In genomic region chr2:91462196-91462595, GRCm38 (mm10) we compare ENCODE assay signal across 10 mouse cellular contexts. TPM values are rescaled to one million over a fixed set of nuclear protein-coding genes. Genes with fewer than 3 reads are reported as not detected.
DNase-seq lines count a peak whose midpoint lies in the region; ATAC-seq and TF ChIP-seq lines count a peak whose summit lies in the region.
"Had no signal": no experiment of that assay in that cellular context is flagged by ENCODE, and none has a peak within 500 bp of the region (broad histone marks: within the 10 kb centered on the region; RNA-seq: fewer than 3 reads in every experiment).

No protein-coding gene starts in this region.

- H3K9ac ChIP-seq in lung, postnatal 0 days (replicated peaks; ENCODE audit: low read depth), result no peak overlapping the region
- peak overlapping the region; percentile 56; the same call in 1 of the 2 replicates for H3K9ac ChIP-seq in forebrain, embryonic 16.5 days (replicated peaks; ENCODE audit: low read depth, low read length)
- no peak overlapping the region for H3K9ac ChIP-seq in limb, embryonic 15.5 days
- H3K9ac ChIP-seq in stomach, embryonic 16.5 days (ENCODE audit: low read length), result 0 out of 2 replicates have a peak overlapping the region, but pooled peaks have one; percentile 28

- no peak for ATAC-seq in lung, postnatal 0 days
- no peak for ATAC-seq in forebrain, embryonic 16.5 days
- ATAC-seq in limb, embryonic 15.5 days (ENCODE audit: insufficient number of reproducible peaks, low FRiP score, low TSS enrichment, low read depth), result no peak
- ATAC-seq in stomach, embryonic 16.5 days (ENCODE audit: insufficient read depth, low FRiP score), result no peak

- DNase-seq in lung, postnatal 0 days (ENCODE audit: low spot score), result no peak
- no peak for DNase-seq in lung, postnatal 25 days (ENCODE audit: low spot score)
- no peak for DNase-seq in right cerebral cortex, postnatal 36 days (ENCODE audit: low spot score in 2 of 2)
- no peak for DNase-seq in kidney, adult 9 months
- no peak for DNase-seq in layer of hippocampus, adult 9-11 months
- DNase-seq: kidney, postnatal 4 days; lung, adult 2 months had no signal

- peak overlapping the region; percentile 62 for H3K27ac ChIP-seq in lung, postnatal 0 days (ENCODE audit: low read length)
- H3K27ac ChIP-seq in forebrain, embryonic 16.5 days (ENCODE audit: low read length), result no peak overlapping the region
- peak overlapping the region; percentile 59 for H3K27ac ChIP-seq in limb, embryonic 15.5 days
- H3K27ac ChIP-seq in stomach, embryonic 16.5 days (ENCODE audit: low read length), result peak overlapping the region; percentile 30

- H3K4me2 ChIP-seq in lung, postnatal 0 days (replicated peaks; ENCODE audit: low read depth, low read length), result peak overlapping the region; percentile 20; the same call in 1 of the 2 replicates
- peak overlapping the region; percentile 52 for H3K4me2 ChIP-seq in forebrain, embryonic 16.5 days (ENCODE audit: low read length)
- peak overlapping the region; percentile 10; the same call in 1 of the 2 replicates for H3K4me2 ChIP-seq in limb, embryonic 15.5 days
- H3K4me2 ChIP-seq in stomach, embryonic 16.5 days (ENCODE audit: low read depth, low read length), result no peak overlapping the region; the same call in 1 of the 2 replicates

- H3K4me1 ChIP-seq in lung, postnatal 0 days (ENCODE audit: insufficient read depth, low read depth, low read length), result peaks cover 23% of the 10 kb centered on the region
- peaks cover 33% of the 10 kb centered on the region for H3K4me1 ChIP-seq in forebrain, embryonic 16.5 days (replicated peaks; ENCODE audit: control insufficient read depth, insufficient read depth, low read length)
- H3K4me1 ChIP-seq in limb, embryonic 15.5 days, result peaks cover 37% of the 10 kb centered on the region
- H3K4me1 ChIP-seq in stomach, embryonic 16.5 days (ENCODE audit: control insufficient read depth, insufficient read depth, low read length), result peaks cover 28% of the 10 kb centered on the region

- no peak for TF ChIP-seq EP300 in lung, postnatal 0 days (IDR thresholded peaks at IDR 0.05)

- H3K27me3 ChIP-seq in lung, postnatal 0 days (replicated peaks; ENCODE audit: insufficient read depth, low read length), result no peaks in the 10 kb centered on the region
- no peaks in the 10 kb centered on the region for H3K27me3 ChIP-seq in forebrain, embryonic 16.5 days (replicated peaks; ENCODE audit: control insufficient read depth, insufficient read depth, low read length)
- H3K27me3 ChIP-seq in limb, embryonic 15.5 days, result no peaks in the 10 kb centered on the region
- H3K27me3 ChIP-seq in stomach, embryonic 16.5 days (ENCODE audit: control insufficient read depth, insufficient read depth, low read length), result no peaks in the 10 kb centered on the region

- H3K9me3 ChIP-seq in lung, postnatal 0 days (ENCODE audit: low read length), result no peaks in the 10 kb centered on the region
- H3K9me3 ChIP-seq in forebrain, embryonic 16.5 days (ENCODE audit: control insufficient read depth, low read length), result no peaks in the 10 kb centered on the region
- no peaks in the 10 kb centered on the region for H3K9me3 ChIP-seq in limb, embryonic 15.5 days
- H3K9me3 ChIP-seq in stomach, embryonic 16.5 days (replicated peaks; ENCODE audit: control insufficient read depth, low read length), result no peaks in the 10 kb centered on the region

- no peak overlapping the region for H3K4me3 ChIP-seq in lung, postnatal 0 days (ENCODE audit: low read depth, low read length)
- no peak overlapping the region for H3K4me3 ChIP-seq in forebrain, embryonic 16.5 days (replicated peaks; ENCODE audit: low read length)
- no peak overlapping the region for H3K4me3 ChIP-seq in limb, embryonic 15.5 days
- no peak overlapping the region for H3K4me3 ChIP-seq in stomach, embryonic 16.5 days (replicated peaks; ENCODE audit: low read length)

- no peak for TF ChIP-seq CTCF in lung, postnatal 0 days (IDR thresholded peaks at IDR 0.05)

- no peaks in the 10 kb centered on the region for H3K36me3 ChIP-seq in lung, postnatal 0 days (ENCODE audit: insufficient read depth, low read length)
- H3K36me3 ChIP-seq in forebrain, embryonic 16.5 days (ENCODE audit: control insufficient read depth, insufficient read depth), result no peaks in the 10 kb centered on the region
- H3K36me3 ChIP-seq in limb, embryonic 15.5 days, result no peaks in the 10 kb centered on the region
- no peaks in the 10 kb centered on the region for H3K36me3 ChIP-seq in stomach, embryonic 16.5 days (ENCODE audit: control insufficient read depth, insufficient read depth, low read length)

- WGBS in lung, postnatal 0 days, result 15% methylated on average over 2 of the region's 2 CpGs
- WGBS in forebrain, embryonic 16.5 days, result 6% methylated on average over 2 of the region's 2 CpGs
- WGBS in limb, embryonic 15.5 days, result 9% methylated on average over 2 of the region's 2 CpGs
- 21% methylated on average over 2 of the region's 2 CpGs for WGBS in stomach, embryonic 16.5 days

RNA-seq across cellular contexts. Expression of gene Lrp4, which starts 4.9 kb away (rescaled TPM):
- 18.9 TPM in 2 replicates for polyA plus RNA-seq in lung, postnatal 0 days (2015; fragmentation: Nextera tagmentation; extraction: Ambion mirVana)
- 4.5 and 5.9 TPM in 2 replicates for polyA plus RNA-seq in forebrain, embryonic 16.5 days (2015; fragmentation: Nextera tagmentation; extraction: Ambion mirVana)
- polyA plus RNA-seq in limb, embryonic 15.5 days (2015; fragmentation: Nextera tagmentation; extraction: Ambion mirVana), result 9.3 and 9.6 TPM in 2 replicates
- polyA plus RNA-seq in stomach, embryonic 16.5 days (2015; fragmentation: Nextera tagmentation; extraction: Ambion mirVana), result 5.4 and 5.6 TPM in 2 replicates

RNA-seq across cellular contexts. Expression of gene 1110051M20Rik, which starts 17.7 kb away (rescaled TPM):
- polyA plus RNA-seq in lung, postnatal 0 days (2015; fragmentation: Nextera tagmentation; extraction: Ambion mirVana), result 27.0 and 38.9 TPM in 2 replicates
- polyA plus RNA-seq in forebrain, embryonic 16.5 days (2015; fragmentation: Nextera tagmentation; extraction: Ambion mirVana), result 163 and 187 TPM in 2 replicates
- 51.6 and 54.1 TPM in 2 replicates for polyA plus RNA-seq in limb, embryonic 15.5 days (2015; fragmentation: Nextera tagmentation; extraction: Ambion mirVana)
- 42.3 and 45.1 TPM in 2 replicates for polyA plus RNA-seq in stomach, embryonic 16.5 days (2015; fragmentation: Nextera tagmentation; extraction: Ambion mirVana)

Comparison
In these comparisons a context has a peak if more than half of its experiments do, and no peak if none do; other contexts are left out.
1. H3K9ac ChIP-seq: peak in forebrain, embryonic 16.5 days (single experiment) and stomach, embryonic 16.5 days (single experiment); none in lung, postnatal 0 days (single experiment) and limb, embryonic 15.5 days (single experiment).